Mouse (Mus musculus) bone marrow macrophage, adult 2 months (primary cell): ENCODE measurements around the gene Tnp2.

Experiments used
- CTCF ChIP-seq: IDR thresholded peaks from 2 replicates; pipeline ENCODE4 v1.5.1; 2012; ENCODE audit warnings: low read depth, mild to moderate bottlenecking, low read length, moderate library complexity
- POLR2A ChIP-seq: IDR thresholded peaks from 2 replicates; pipeline ENCODE4 v1.6.1; 2012; ENCODE audit warnings: mild to moderate bottlenecking, low read depth, low read length, borderline replicate concordance

- no peak for TF ChIP-seq POLR2A
- no peak for TF ChIP-seq CTCF
These were observed 2.2 kb upstream of the Tnp2 start, which contains the start of gene Prm3 for GRCm38 (mm10) chr16:10790702-10791101.
